Mouse (Mus musculus): Measurements from ENCODE around the gene Atp10a. TPM values are rescaled to one million over a fixed set of nuclear protein-coding genes. Genes with fewer than 3 reads are reported as not detected.

Gene Atp10a
- polyA plus RNA-seq, 1 experiment from 2014 or later, result 5.6 TPM

DNA sequence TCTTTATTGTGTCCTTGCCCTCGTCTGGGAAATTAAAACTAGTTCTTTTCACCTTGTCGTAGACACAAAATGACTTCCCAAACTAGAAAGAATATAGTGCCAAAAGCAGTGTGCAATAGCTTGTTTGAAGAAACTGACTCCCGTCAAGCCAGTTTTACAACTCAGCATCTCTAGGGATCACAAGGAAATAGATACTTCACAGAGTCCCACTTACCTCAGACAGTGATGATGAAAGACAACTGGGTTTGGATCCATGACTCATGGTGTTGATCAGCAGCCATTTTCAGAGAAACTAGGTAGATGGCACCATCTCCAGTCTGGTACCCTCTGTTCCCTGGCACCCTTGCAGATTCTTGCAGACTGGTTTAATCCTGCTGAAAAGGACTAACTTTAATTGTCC, 53.3 kb downstream of the Atp10a start:
- in situ Hi-C loops (cut with MboI; ENCODE audit: low pct_unique_long_range_greater_than_20kb), result no loop called here
- CTCF ChIA-PET, result no interaction called here
- DNase-seq (ENCODE audit: low read depth, low spot score) (no peak), ATAC-seq (no peak)
- POLR2A ChIA-PET, result no interaction called here
- no peak for TF ChIP-seq CTCF (IDR thresholded peaks at IDR 0.05)
- no peaks in the 10 kb centered on the region for H3K27me3 ChIP-seq

GRCm38 (mm10) chr7:58710312-58710711, 54.3 kb downstream of the Atp10a start:
- no peaks in the 10 kb centered on the region for H3K27me3 ChIP-seq
- ChIA-PET CTCF (no interaction called here), POLR2A (interaction anchor here (0.5 to 0.7 kb wide), 2 partner anchors 24 to 144 kb away, joined by 3 to 5 read pairs; no protein-coding TSS in a partner anchor)
- in situ Hi-C loops (cut with MboI; ENCODE audit: low pct_unique_long_range_greater_than_20kb), result no loop called here
- DNase-seq (ENCODE audit: low read depth, low spot score), result no peak
- TF ChIP-seq CTCF (IDR thresholded peaks at IDR 0.05), result no peak
- ATAC-seq, result no peak

DNA sequence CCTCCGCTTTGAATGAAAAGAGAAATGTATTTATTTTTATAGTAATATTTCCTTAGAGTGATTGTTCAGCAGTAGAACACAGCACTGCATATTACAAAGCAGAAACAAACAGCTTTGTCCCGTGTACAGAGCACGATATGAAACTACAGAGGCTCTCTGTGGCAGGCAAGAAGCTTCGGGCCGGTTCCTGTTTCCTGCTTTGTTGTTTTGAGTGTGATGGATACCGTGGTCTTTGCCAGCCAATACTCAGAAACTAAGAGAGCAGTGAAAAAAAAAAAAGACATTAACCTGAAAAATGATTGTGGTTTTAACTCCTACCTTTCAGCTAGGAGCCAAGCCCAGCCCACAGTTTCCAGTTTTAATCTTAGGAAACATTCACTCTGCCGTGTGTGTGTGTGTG, 55.8 kb downstream of the Atp10a start:
- DNase-seq (ENCODE audit: low read depth, low spot score), result no peak
- no peak for ATAC-seq
- in situ Hi-C loops (cut with MboI; ENCODE audit: low pct_unique_long_range_greater_than_20kb), result no loop called here
- ChIA-PET CTCF (interaction anchor here (1.8 kb wide), 1 partner anchor 12 kb away, joined by 7 read pairs; no protein-coding TSS in a partner anchor), POLR2A (no interaction called here)
- H3K27me3 ChIP-seq, result no peaks in the 10 kb centered on the region
- no peak for TF ChIP-seq CTCF (IDR thresholded peaks at IDR 0.05)

DNA sequence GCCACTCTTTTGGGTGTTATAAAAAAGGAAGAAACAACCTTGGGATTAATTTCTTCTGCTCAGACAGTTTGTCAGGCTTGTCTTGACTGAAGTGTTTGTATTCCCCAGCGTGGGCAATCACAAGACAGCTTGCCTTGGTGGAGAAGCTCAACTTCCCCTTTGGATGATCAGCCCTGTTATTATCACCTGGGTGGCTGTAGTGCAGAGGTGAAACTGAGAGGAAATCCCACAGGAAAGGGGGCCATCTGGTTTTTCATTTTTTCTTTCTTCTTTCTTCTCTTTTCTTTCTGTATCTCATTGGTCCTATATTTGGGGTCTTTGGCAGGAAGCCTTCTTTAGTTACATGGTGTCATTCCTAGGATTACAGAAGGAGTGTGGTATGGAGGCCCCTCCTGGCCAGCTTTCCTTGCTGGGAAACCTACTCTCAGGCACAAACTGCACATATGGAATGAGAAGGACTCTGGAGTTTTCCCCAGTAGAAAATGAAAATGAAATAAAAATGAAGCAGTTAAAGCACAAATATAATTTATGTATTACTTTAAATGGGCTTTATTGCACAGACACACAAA, 59.7 kb downstream of the Atp10a start:
- ATAC-seq, result no peak
- in situ Hi-C loops (cut with MboI; ENCODE audit: low pct_unique_long_range_greater_than_20kb), result no loop called here
- ChIA-PET POLR2A (no interaction called here), CTCF (interaction anchor here (0.9 to 1.5 kb wide), 2 partner anchors 22 to 28 kb away, joined by 3 read pairs; no protein-coding TSS in a partner anchor)
- no peak for TF ChIP-seq CTCF (IDR thresholded peaks at IDR 0.05)
- no peaks in the 10 kb centered on the region for H3K27me3 ChIP-seq
- DNase-seq (ENCODE audit: low read depth, low spot score), result no peak

GRCm38 (mm10) chr7:58716626-58717025, 60.7 kb downstream of the Atp10a start:
- no peak for TF ChIP-seq CTCF (IDR thresholded peaks at IDR 0.05)
- H3K27me3 ChIP-seq, result no peaks in the 10 kb centered on the region
- ChIA-PET CTCF (interaction anchor here (0.7 to 1.1 kb wide), 3 partner anchors 10 to 35 kb away, joined by 3 read pairs; no protein-coding TSS in a partner anchor), POLR2A (no interaction called here)
- in situ Hi-C loops (cut with MboI; ENCODE audit: low pct_unique_long_range_greater_than_20kb), result no loop called here
- no peak for DNase-seq (ENCODE audit: low read depth, low spot score)
- no peak for ATAC-seq

- ChIA-PET POLR2A (interaction anchor here (1.2 kb wide), 1 partner anchor 11 kb away, joined by 3 read pairs; no protein-coding TSS in a partner anchor), CTCF (interaction anchor here (0.8 kb wide), 2 partner anchors 48 to 51 kb away, joined by 3 to 4 read pairs; no protein-coding TSS in a partner anchor)
- no peak for ATAC-seq
- TF ChIP-seq CTCF (IDR thresholded peaks at IDR 0.05), result no peak
- in situ Hi-C loops (cut with MboI; ENCODE audit: low pct_unique_long_range_greater_than_20kb), result no loop called here
- DNase-seq (ENCODE audit: low read depth, low spot score), result no peak
- no peaks in the 10 kb centered on the region for H3K27me3 ChIP-seq
Observed at GRCm38 (mm10) chr7:58718556-58718955, 62.6 kb downstream of the Atp10a start.

DNA sequence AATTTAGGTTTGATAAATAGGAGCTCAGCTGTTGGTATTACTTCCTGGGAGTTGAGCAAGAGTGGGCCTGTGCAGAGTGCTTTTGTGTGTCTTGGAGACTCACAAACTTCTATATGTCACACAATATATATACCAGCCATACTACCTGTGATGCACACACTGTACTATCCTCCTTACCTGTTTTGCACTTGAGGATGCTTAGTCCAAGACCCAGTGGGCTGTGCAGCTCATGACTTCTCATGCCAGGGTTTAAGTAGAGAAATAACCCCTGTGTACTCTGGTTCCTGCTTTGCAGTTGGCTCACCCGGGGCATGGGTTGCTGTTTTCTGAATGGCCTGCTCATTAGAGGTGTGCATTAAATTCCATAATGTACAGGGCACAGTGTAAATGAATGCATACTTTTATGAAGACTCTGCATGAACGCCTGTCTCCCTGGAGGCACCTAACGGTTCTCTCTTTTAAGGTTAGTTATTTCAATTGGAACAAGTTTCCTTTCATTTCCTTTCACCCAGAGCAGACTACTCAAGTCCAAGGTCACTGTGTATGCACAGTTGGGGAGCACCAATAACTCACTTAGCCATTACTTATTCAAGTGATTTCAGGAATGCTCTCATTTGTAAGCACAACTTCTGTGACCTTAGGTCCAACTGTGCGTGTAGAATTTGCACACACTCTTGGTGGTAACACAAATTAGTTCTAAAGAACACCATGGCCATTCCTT, 63.4 kb downstream of the Atp10a start:
- ChIA-PET POLR2A (interaction anchor here (1.2 kb wide), 1 partner anchor 10 kb away, joined by 3 read pairs; no protein-coding TSS in a partner anchor), CTCF (interaction anchor here (0.8 kb wide), 2 partner anchors 49 to 50 kb away, joined by 3 to 4 read pairs; no protein-coding TSS in a partner anchor)
- peak; percentile 58 for ATAC-seq
- in situ Hi-C loops (cut with MboI; ENCODE audit: low pct_unique_long_range_greater_than_20kb), result no loop called here
- H3K27me3 ChIP-seq, result no peaks in the 10 kb centered on the region
- TF ChIP-seq CTCF (IDR thresholded peaks at IDR 0.05), result no peak
- DNase-seq (ENCODE audit: low read depth, low spot score), result no peak

DNA sequence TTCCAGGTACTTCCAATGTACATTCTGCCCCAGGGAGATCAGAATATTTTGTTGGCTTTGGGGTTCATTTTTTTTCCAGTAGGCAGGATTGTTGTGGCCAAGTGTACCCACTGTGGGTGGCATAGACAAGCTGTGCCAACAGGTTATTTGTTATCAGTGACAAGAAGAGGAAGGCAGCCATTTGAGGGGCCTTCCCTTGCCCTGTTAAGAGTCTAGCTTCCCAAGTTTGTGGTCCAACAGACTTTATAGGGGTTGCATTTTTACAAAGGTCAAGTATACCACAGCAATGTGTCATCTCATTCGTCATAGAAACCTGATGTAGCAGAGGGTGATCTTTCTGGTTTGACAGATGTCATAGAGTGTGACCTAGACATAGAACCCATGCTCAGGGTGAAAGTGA, 66.3 kb downstream of the Atp10a start:
- ChIA-PET CTCF (no interaction called here), POLR2A (no interaction called here)
- no peak for ATAC-seq
- in situ Hi-C loops (cut with MboI; ENCODE audit: low pct_unique_long_range_greater_than_20kb), result loop anchor here (5.0 kb wide), 1 partner anchor 65 kb away; the partner anchor contains the start of gene Atp10a
- H3K27me3 ChIP-seq, result no peaks in the 10 kb centered on the region
- TF ChIP-seq CTCF (IDR thresholded peaks at IDR 0.05), result no peak
- DNase-seq (ENCODE audit: low read depth, low spot score), result no peak

GRCm38 (mm10) chr7:58730201-58730600, 74.2 kb downstream of the Atp10a start:
- no peaks in the 10 kb centered on the region for H3K27me3 ChIP-seq
- ChIA-PET CTCF (interaction anchor here (0.6 to 1.5 kb wide), 4 partner anchors 9 to 145 kb away, joined by 3 to 7 read pairs (median 3); no protein-coding TSS in a partner anchor), POLR2A (interaction anchor here (1.0 to 1.1 kb wide), 2 partner anchors 11 to 38 kb away, joined by 3 read pairs; no protein-coding TSS in a partner anchor)
- in situ Hi-C loops (cut with MboI; ENCODE audit: low pct_unique_long_range_greater_than_20kb), result loop anchor here (25.0 kb wide), 1 partner anchor 507 kb away; the partner anchor contains the start of gene Ube3a
- no peak for TF ChIP-seq CTCF (IDR thresholded peaks at IDR 0.05)
- DNase-seq (ENCODE audit: low read depth, low spot score) (no peak), ATAC-seq (no peak)

DNA sequence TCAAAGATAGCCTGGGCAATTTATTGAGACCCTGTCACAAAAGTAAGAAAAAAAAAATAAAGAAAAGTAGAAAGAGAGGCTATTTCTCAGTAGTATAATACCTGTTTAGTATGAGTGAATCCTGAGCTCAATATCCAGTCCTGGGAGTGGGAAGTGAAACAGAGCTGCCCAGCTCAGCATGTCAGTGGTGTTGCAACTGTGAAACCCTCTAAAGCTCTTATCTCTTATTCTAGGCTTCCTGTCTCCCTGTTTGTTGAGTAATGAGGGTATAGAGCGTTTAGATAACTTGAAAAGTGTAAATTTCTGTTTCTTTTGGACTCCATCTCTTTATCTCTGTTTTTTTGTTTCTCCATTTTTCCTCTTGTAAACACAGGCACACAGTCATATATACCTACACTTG, 74.9 kb downstream of the Atp10a start:
- no peaks in the 10 kb centered on the region for H3K27me3 ChIP-seq
- ATAC-seq (no peak), DNase-seq (ENCODE audit: low read depth, low spot score) (no peak)
- ChIA-PET CTCF (interaction anchor here (0.6 to 1.5 kb wide), 2 partner anchors 9 to 146 kb away, joined by 3 to 7 read pairs; no protein-coding TSS in a partner anchor), POLR2A (interaction anchor here (1.0 to 1.1 kb wide), 2 partner anchors 10 to 39 kb away, joined by 3 to 4 read pairs; no protein-coding TSS in a partner anchor)
- in situ Hi-C loops (cut with MboI; ENCODE audit: low pct_unique_long_range_greater_than_20kb), result loop anchor here (25.0 kb wide), 1 partner anchor 506 kb away; the partner anchor contains the start of gene Ube3a
- no peak for TF ChIP-seq CTCF (IDR thresholded peaks at IDR 0.05)

Data from Patski (cell line).